Mouse (Mus musculus) forebrain, embryonic 15.5 days (tissue): ENCODE measurements around the gene Swap70. TPM values are rescaled to one million over a fixed set of nuclear protein-coding genes. Genes with fewer than 3 reads are reported as not detected.

Source experiments
- ATAC-seq: fragments of 200-750 bp; cut with Nextera tagmentation; replicated peaks from 2 replicates; pipeline ENCODE4 v1.8.0; 2017; ENCODE audit warnings: mild to moderate bottlenecking, moderate TSS enrichment, moderate library complexity
- H3K27ac ChIP-seq: fragments of 300-500 bp; sonication (generic); replicated peaks from 2 replicates; pipeline ENCODE4 v1.5.1; 2015; ENCODE audit warnings: mild to moderate bottlenecking, inconsistent platforms
- H3K27me3 ChIP-seq: fragments of 300-500 bp; sonication (generic); 2 replicates; pipeline ENCODE4 v1.6.1; 2015; ENCODE audit warnings: inconsistent platforms
- H3K36me3 ChIP-seq: fragments of 300-500 bp; sonication (generic); 2 replicates; pipeline ENCODE4 v1.6.1; 2015; ENCODE audit warnings: mild to moderate bottlenecking, inconsistent platforms
- H3K4me1 ChIP-seq: fragments of 300-500 bp; sonication (generic); 2 replicates; pipeline ENCODE4 v1.6.1; 2015; ENCODE audit warnings: inconsistent platforms
- H3K4me2 ChIP-seq: fragments of 300-500 bp; sonication (generic); replicated peaks from 2 replicates; pipeline ENCODE4 v1.6.1; 2015; ENCODE audit warnings: mild to moderate bottlenecking, inconsistent platforms
- H3K4me3 ChIP-seq: fragments of 300-500 bp; sonication (generic); 2 replicates; pipeline ENCODE4 v1.5.1; 2015; ENCODE audit warnings: mild to moderate bottlenecking, inconsistent platforms
- H3K9ac ChIP-seq: fragments of 300-500 bp; sonication (generic); replicated peaks from 2 replicates; pipeline ENCODE4 v1.6.1; 2015; ENCODE audit warnings: mild to moderate bottlenecking, inconsistent platforms
- H3K9me3 ChIP-seq: fragments of 300-500 bp; sonication (generic); 2 replicates; pipeline ENCODE4 v1.6.1; 2016; ENCODE audit warnings: inconsistent platforms
- WGBS: fragments of 180-500 bp; shearing (Covaris S2); methylation state at CpG from one replicate; pipeline ENCODE4 v1.1.7; 2015; ENCODE audit warnings: mixed read lengths; 5-methylcytosine and 5-hydroxymethylcytosine counted together
- polyA plus RNA-seq: library from polyadenylated mRNA; unstranded; fragments of >200 nt; fragmentation: Nextera tagmentation; extraction: Ambion mirVana; gene quantifications from 2 replicates; pipeline ENCODE4 v1.2.1, GENCODE M21; 2015

The Swap70 gene
- polyA plus RNA-seq, 1 experiment from 2014 or later: 10.4 TPM

DNA sequence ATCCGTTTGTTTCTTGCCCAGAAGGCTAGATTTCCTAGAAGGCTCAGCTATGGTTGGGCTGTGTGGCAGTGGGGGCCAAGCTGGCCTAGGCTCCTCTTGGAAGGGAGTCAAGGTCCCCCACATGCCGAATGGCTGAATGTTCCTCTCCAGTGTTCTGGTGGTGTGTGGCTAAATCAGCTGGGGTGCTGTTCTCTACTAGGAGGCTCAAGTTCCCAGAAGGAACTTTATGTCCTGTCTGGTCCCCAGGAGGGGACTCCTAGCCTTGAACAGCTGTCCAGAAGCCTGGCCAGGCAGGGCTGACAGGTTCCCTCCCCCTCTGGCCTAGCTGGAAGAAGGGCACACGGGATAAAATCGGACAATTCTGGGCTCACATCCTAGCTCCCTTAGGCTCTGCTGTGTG is 76.1 kb downstream of the Swap70 start:
- Histone ChIP-seq H3K27me3 (no peaks in the 10 kb centered on the region), H3K27ac (no peak overlapping the region; the same call in 1 of the 2 replicates), H3K36me3 (no peaks in the 10 kb centered on the region), H3K4me1 (no peaks in the 10 kb centered on the region), H3K9me3 (no peaks in the 10 kb centered on the region), H3K4me2 (no peak overlapping the region), H3K9ac (no peak overlapping the region), H3K4me3 (no peak overlapping the region)
- no peak for ATAC-seq
- 70% methylated on average over 4 of the region's 4 CpGs for WGBS

DNA sequence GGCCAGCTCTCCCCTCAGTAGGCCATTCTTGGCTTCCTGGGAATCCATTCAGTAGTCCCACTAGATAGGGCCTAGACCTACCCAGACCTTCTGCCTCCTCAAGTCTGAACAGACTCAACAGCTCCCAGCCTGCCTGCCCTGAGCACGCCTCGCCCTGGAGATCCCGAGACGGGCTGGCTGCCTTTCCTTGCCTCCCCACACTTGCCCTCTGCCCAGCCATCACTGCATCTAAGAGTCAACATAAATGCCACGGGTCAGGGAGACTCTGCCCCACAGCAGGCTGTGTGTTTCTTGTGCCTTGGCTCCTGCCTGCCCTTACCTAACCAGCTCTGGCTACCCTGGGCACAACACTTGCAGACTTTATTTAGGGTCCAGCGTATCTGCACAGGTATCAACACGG is 76.6 kb downstream of the Swap70 start:
- Histone ChIP-seq H3K27ac (no peak overlapping the region), H3K9ac (no peak overlapping the region), H3K4me1 (no peaks in the 10 kb centered on the region), H3K27me3 (no peaks in the 10 kb centered on the region), H3K9me3 (no peaks in the 10 kb centered on the region), H3K4me3 (no peak overlapping the region), H3K36me3 (no peaks in the 10 kb centered on the region), H3K4me2 (no peak overlapping the region)
- no peak for ATAC-seq
- 90% methylated on average over 7 of the region's 7 CpGs for WGBS

DNA sequence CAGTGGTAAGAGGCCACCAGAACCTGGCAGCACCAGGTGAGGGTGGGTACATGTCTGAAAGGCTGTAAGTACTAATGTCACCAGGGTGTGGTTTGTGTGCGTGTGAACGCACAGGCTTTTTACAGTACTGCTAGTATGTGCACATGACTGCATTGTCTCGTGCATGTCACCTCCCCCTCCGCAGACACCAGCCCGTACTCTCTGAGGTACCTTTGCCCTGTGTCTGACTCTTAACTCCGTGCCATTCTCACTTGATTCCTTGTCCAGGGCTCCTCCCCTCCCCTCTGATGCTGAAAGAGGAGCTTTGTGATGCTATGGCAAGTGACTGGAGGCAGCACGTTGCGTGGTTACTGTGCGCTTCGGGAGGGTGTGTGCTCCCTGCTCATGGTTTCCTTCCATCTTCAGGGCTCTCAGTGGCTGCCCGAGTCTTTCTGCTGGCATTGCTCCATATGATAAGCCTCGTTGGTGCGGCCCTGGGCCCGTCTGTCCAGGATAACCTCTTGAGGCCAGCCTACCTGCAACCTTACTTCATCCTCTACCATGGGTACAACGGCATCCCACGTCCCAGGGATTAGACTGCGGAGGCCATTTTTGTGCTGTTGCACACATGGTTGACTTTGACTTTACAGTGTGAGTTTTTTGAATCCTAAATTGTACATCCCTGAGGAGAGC is 77.4 kb downstream of the Swap70 start:
- no peaks in the 10 kb centered on the region for H3K9me3 ChIP-seq
- H3K36me3 ChIP-seq: no peaks in the 10 kb centered on the region
- no peak overlapping the region for H3K27ac ChIP-seq
- no peaks in the 10 kb centered on the region for H3K27me3 ChIP-seq
- H3K4me2 ChIP-seq: no peak overlapping the region
- no peak overlapping the region for H3K4me3 ChIP-seq
- H3K9ac ChIP-seq: no peak overlapping the region
- WGBS: 89% methylated on average over 17 of the region's 17 CpGs
- no peaks in the 10 kb centered on the region for H3K4me1 ChIP-seq
- no peak for ATAC-seq

DNA sequence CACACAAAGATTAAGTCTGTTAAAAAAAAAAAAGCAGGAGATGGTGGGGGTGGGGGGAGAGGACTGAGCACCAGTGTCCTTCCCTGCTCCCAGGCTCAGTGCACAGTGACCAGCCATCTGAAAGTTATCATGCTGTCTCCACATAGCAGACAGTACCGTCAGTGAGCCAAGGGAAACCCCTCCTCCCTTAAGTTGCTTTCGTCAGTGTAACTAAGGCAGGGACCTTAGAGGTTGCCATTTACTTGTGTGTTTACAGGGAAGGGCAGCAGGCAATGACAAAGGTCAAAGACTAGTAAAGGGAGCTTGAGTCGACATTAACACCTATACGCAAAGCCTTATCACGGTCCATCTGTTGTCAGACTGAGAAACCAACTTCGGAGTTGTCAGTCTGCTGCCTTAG is 81.4 kb downstream of the Swap70 start:
- 84% methylated on average over 6 of the region's 6 CpGs for WGBS
- no peaks in the 10 kb centered on the region for H3K9me3 ChIP-seq
- no peaks in the 10 kb centered on the region for H3K4me1 ChIP-seq
- no peaks in the 10 kb centered on the region for H3K27me3 ChIP-seq
- H3K36me3 ChIP-seq: 0 out of 2 replicates have a peak, but pooled peaks cover 5% of the 10 kb centered on the region
- no peak overlapping the region for H3K4me3 ChIP-seq
- ATAC-seq: no peak
- H3K27ac ChIP-seq: no peak overlapping the region
- H3K9ac ChIP-seq: no peak overlapping the region
- H3K4me2 ChIP-seq: no peak overlapping the region

DNA sequence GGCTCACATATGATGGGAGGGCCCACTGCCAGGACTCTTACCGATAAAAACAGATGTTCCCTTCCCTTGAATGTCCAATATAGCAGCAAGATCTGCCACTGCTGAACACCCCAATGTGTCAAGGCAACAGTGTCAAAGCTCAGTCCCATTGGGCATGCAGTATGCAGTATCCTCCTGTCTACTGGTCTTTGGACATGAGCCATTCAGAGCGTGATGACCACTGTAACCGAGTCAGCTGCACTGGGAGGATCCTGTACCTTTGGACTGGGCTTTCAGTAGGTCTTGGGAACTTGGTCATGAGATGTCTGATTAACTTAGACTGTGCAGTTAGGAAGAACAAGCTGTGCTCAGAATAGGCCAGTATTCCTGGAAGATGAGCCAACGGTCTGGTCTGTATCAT is 84.0 kb downstream of the Swap70 start:
- Histone ChIP-seq H3K4me1 (no peaks in the 10 kb centered on the region), H3K9ac (no peak overlapping the region), H3K4me3 (no peak overlapping the region), H3K36me3 (peaks cover 24% of the 10 kb centered on the region), H3K27ac (no peak overlapping the region), H3K9me3 (no peaks in the 10 kb centered on the region), H3K4me2 (no peak overlapping the region), H3K27me3 (no peaks in the 10 kb centered on the region)
- 92% methylated on average over 4 of the region's 4 CpGs for WGBS
- ATAC-seq: no peak

DNA sequence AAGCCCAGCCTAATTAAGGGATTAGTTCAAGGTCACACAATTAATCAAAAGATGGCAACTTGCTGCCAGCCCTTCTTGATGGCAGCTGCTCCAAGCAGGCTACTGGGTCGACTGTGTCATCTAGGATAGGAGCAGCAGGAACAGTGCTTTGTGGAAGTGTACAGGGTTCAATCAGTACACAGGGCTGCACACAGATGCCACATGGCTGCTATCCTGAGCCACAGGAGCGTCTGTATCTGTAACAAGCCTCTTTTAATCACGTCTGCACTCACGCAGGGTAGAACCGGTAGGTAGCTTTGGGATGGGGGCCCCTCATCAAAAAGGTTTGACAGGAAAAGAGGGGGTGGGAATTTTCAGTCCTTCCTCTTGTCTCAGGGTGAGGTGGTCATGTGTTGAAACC is 84.8 kb downstream of the Swap70 start:
- Histone ChIP-seq H3K36me3 (peaks cover 30% of the 10 kb centered on the region), H3K4me3 (no peak overlapping the region), H3K9me3 (no peaks in the 10 kb centered on the region), H3K9ac (no peak overlapping the region), H3K27ac (no peak overlapping the region), H3K4me1 (no peaks in the 10 kb centered on the region), H3K27me3 (no peaks in the 10 kb centered on the region), H3K4me2 (no peak overlapping the region)
- 66% methylated on average over 5 of the region's 5 CpGs for WGBS
- no peak for ATAC-seq

DNA sequence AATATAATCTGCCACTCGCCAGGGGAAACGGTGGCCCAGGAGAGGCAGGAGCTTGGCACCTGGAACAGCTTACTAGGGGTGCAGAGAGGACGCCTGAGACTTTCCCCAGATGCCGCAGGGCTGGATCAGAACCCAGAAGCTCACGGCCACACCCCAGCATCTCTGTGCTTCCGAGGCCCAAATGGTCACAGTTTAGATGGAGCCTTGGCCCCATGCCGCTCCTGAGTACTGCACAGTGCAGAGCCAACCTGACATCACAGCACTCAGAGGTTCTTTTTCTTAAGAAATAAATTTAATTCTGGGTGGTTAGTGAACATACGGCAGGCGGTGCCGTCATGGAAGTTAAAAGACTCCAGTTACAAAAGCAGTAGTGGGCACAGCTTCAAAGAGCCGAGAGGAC is 86.2 kb downstream of the Swap70 start:
- Histone ChIP-seq H3K27ac (no peak overlapping the region), H3K4me1 (no peaks in the 10 kb centered on the region), H3K9ac (no peak overlapping the region), H3K4me3 (no peak overlapping the region), H3K4me2 (no peak overlapping the region), H3K9me3 (no peaks in the 10 kb centered on the region), H3K36me3 (peaks cover 44% of the 10 kb centered on the region), H3K27me3 (no peaks in the 10 kb centered on the region)
- no peak for ATAC-seq
- WGBS: 86% methylated on average over 11 of the region's 11 CpGs

DNA sequence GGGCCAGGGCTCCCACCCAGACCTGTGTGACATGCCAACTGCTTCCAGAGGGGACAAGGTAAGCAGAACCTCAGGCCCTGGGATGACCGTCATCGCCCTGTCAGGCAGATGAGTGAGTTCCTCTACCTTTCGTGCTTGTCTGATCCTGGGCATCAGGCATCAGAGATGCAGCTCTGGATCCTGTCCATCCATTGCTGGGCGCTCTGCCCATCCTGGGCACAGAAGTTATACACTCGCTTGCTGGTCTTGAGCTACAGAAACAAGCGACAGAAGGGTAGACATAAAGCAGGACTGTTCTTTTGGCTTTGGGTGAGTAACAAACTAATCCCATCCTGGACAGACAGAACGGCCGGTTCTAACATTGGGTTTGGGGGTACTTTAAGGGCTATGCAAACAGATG is 87.7 kb downstream of the Swap70 start:
- H3K4me3 ChIP-seq: no peak overlapping the region
- H3K4me1 ChIP-seq: no peaks in the 10 kb centered on the region
- no peaks in the 10 kb centered on the region for H3K27me3 ChIP-seq
- ATAC-seq: no peak
- no peak overlapping the region for H3K27ac ChIP-seq
- no peak overlapping the region for H3K4me2 ChIP-seq
- H3K9ac ChIP-seq: no peak overlapping the region
- whole genome bisulfite sequencing: 85% methylated on average over 8 of the region's 8 CpGs
- H3K36me3 ChIP-seq: peaks cover 58% of the 10 kb centered on the region
- H3K9me3 ChIP-seq: no peaks in the 10 kb centered on the region

DNA sequence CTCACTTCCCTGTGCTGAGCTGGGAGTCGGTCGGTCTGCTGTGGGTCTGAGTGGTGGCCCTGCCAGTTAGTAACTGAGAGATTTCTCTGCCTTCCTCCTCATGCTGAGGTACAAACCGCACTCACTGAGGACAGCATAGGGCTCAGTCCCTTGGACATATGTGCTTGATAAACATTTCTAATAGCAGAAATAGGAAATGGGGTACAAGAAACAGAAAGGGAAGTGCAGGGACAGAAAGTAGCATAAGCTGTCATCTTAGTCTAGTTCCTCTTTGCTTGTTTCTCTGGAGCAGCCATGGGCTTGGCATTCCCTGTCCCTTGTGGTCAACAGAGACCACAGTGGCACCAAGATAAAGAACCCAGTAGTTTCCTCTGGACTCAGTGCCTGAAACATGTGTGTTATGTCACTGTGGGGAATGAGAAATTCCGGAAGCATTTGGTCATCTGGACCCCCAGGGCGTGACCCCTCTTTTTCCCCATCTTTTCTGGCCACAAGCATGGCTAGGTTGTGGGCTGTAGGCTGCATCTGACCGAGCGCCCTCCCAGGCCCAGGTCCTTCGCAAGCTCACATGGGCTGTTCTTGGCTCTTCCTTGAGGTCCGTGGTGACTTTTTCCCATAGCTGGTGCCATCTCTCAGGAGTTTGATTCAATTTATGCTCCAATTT is 92.0 kb downstream of the Swap70 start:
- H3K27me3 ChIP-seq: no peaks in the 10 kb centered on the region
- ATAC-seq: no peak
- no peak overlapping the region for H3K27ac ChIP-seq
- H3K4me1 ChIP-seq: no peaks in the 10 kb centered on the region
- H3K9me3 ChIP-seq: no peaks in the 10 kb centered on the region
- 97% methylated on average over 9 of the region's 9 CpGs for WGBS
- no peak overlapping the region for H3K4me3 ChIP-seq
- no peak overlapping the region for H3K4me2 ChIP-seq
- peaks cover 82% of the 10 kb centered on the region for H3K36me3 ChIP-seq
- no peak overlapping the region for H3K9ac ChIP-seq

DNA sequence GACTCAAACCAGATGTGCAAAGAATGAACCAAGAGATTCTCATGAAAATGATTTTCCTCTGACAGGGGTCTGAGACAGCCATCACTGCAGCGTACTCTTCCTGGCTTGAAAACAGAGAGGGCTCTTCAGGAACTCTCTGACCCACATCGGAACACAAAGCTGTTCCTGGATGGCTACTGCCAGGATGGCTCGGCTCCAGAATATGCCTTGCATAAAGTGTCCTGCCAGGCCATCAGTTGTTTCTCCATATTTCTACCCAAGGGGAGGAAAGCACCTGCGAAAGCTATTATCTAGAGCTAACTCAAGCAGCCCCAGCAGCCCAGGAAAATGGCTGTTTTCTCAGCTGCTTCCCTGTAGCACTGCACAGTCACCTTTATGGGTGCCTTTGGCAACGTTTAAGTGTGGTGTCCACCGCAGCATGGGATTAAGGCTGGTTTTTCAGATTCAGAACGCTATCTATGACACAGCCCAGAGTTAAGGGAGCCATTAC is 92.9 kb downstream of the Swap70 start:
- no peaks in the 10 kb centered on the region for H3K4me1 ChIP-seq
- H3K27ac ChIP-seq: no peak overlapping the region
- ATAC-seq: no peak
- 95% methylated on average over 7 of the region's 7 CpGs for WGBS
- no peak overlapping the region for H3K4me2 ChIP-seq
- H3K4me3 ChIP-seq: no peak overlapping the region
- no peak overlapping the region for H3K9ac ChIP-seq
- H3K36me3 ChIP-seq: peaks cover 83% of the 10 kb centered on the region
- H3K27me3 ChIP-seq: no peaks in the 10 kb centered on the region
- no peaks in the 10 kb centered on the region for H3K9me3 ChIP-seq

DNA sequence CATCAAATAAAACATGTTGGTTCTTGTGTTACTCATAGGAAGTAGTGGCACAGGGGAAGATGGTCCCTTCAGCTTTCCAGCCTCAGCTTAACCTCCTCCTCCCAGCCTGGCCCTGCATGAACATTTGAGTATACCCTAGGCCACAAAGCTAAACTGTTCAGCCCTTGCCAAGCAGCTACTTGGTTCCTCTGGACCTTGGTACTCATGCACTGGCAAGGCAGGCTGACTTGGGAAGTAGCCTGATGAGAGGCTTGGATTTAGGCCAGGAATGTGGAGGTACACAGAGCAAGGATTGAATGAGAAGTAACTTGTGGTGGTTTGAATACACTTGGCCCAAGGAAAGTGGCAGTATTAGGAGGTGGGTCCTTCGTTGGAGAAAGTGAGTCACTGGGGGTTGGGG is 93.8 kb downstream of the Swap70 start:
- H3K36me3 ChIP-seq: peaks cover 80% of the 10 kb centered on the region
- no peak overlapping the region for H3K9ac ChIP-seq
- H3K27ac ChIP-seq: no peak overlapping the region
- no peak overlapping the region for H3K4me3 ChIP-seq
- H3K4me2 ChIP-seq: no peak overlapping the region
- H3K27me3 ChIP-seq: no peaks in the 10 kb centered on the region
- no peaks in the 10 kb centered on the region for H3K9me3 ChIP-seq
- no peaks in the 10 kb centered on the region for H3K4me1 ChIP-seq
- 70% methylated on average over 1 of the region's 1 CpGs for WGBS
- ATAC-seq: no peak

DNA sequence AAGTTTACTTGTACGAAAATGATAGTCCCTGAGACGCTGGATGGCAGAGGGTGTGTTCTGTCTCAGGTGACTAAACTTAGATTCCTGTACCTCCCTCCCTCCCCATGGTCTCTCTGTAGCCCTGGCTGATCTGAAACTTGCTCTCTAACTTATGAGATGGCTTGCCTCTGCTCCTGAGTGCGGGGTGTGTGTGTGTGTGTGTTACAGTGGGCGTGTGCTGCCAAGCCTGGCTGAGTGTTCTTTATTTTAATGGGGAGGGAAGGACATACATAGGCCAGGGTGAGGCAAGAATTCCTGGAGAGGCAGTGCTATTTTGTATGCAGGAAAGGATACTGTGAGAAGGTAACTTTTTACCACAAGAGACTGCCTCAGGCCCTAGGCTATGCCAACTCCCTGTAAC is 95.9 kb downstream of the Swap70 start:
- ATAC-seq: no peak
- 91% methylated on average over 4 of the region's 4 CpGs for WGBS
- H3K9me3 ChIP-seq: no peaks in the 10 kb centered on the region
- no peaks in the 10 kb centered on the region for H3K27me3 ChIP-seq
- no peak overlapping the region for H3K4me3 ChIP-seq
- H3K4me1 ChIP-seq: 0 out of 2 replicates have a peak, but pooled peaks cover 2% of the 10 kb centered on the region
- peaks cover 72% of the 10 kb centered on the region for H3K36me3 ChIP-seq
- no peak overlapping the region for H3K4me2 ChIP-seq
- H3K27ac ChIP-seq: no peak overlapping the region
- no peak overlapping the region for H3K9ac ChIP-seq
